Mouse (Mus musculus): ENCODE measurements around the gene Olfr690. TPM values are rescaled to one million over a fixed set of nuclear protein-coding genes. Genes with fewer than 3 reads are reported as not detected.

Gene Olfr690
- total RNA-seq, 2 experiments from 2014 or later = 0.44 to 1.0 TPM

DNA sequence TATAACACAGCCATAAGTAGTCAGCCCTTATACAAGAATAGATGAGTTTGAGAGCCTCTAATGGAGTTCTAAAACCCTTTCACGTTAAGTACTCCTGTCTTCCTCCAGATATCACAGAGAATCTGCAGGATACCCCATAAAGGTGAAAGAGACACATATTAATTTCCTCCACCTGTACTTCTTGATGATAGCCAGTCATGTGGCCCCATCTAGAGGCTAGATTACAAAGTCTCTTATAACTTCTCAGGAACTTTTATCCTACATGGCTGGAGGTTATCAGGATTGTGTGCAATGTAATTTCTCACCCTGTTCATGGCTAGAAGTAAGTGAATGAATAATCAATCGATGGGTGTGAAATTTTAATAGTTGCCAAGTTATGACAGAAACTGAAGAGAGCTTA lies 8.6 kb downstream of the Olfr690 start:
- peak; percentile 50 for TF ChIP-seq CTCF (conservative IDR thresholded peaks at IDR 0.05)
- H3K27ac ChIP-seq = no peak overlapping the region
- H3K4me3 ChIP-seq = no peak overlapping the region
- no peak for DNase-seq (ENCODE audit: low spot score in 2 of 2)

DNA sequence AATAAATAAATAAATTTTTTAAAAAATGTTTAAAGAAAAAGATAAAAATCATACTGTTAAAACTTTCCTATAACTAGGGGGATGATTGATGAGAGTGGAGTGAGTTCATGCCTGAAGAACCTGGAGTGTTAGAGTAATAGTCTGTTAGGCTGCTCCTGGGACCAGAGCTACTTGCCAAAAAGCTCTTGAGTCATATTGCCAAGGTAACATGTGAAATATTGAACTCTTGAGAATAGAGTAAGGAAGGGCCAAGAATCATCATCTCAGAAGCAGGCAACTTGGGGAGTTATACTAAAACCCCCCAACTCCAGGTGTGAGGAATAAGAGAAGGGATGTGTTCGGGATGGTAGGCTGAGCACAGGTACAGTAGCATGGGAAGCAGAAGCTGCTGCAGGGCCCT lies 23.0 kb downstream of the Olfr690 start, which contains the start of gene Olfr689:
TSS of gene Olfr689 (plus strand) at position 301 of the 400 bp plus-strand sequence.
- no peak for TF ChIP-seq CTCF (conservative IDR thresholded peaks at IDR 0.05)
- no peak for DNase-seq (ENCODE audit: low spot score in 2 of 2)
- Histone ChIP-seq H3K4me3 (no peak within 1 kb of the TSS), H3K27ac (no peak within 1 kb of the TSS)

DNA sequence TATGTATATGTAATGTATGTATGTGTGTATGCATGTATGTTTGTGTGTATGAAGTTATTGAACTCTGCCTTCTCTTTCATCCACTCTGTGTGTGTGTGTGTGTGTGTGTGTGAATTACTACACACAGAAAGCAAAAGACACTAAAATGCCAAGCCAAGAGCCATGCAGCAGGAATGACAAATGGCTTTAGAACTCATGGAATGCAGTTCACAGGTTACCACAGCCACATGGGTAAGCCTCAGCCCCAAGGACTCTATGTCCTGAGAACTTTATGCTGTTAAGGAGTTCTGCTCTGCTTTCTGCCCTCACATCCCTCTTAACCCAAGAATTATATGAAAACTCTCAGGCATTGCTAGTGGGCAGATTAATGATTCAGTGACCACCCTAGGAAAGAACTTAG lies 43.9 kb downstream of the Olfr690 start:
- DNase-seq (ENCODE audit: low spot score in 2 of 2) = no peak
- no peak for TF ChIP-seq CTCF (conservative IDR thresholded peaks at IDR 0.05)
- no peak overlapping the region for H3K27ac ChIP-seq
- H3K4me3 ChIP-seq = no peak overlapping the region

DNA sequence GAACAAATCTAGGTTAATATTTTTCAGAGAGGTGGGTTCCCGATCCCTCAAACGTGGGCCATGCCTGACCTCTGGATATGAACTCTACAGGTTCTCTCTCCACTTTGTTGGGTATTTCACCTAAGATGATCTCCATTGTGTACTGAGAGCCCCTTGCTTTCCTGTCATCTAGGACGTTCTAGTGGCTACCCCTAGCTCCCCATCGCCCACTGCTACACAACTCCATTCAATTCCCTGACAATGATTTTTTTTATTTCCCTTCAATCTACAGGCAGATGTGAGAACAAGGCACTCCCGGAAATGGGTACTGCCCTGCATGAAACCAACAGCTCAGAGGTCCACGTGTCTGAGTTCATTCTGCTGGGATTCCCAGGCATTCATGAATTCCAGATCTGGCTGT lies 46.1 kb downstream of the Olfr690 start, which contains the start of gene Olfr688:
TSS of gene Olfr688 (plus strand) at position 301 of the 400 bp plus-strand sequence.
- H3K4me3 ChIP-seq = no peak within 1 kb of the TSS
- TF ChIP-seq CTCF (conservative IDR thresholded peaks at IDR 0.05) = no peak
- no peak within 1 kb of the TSS for H3K27ac ChIP-seq
- DNase-seq (ENCODE audit: low spot score in 2 of 2) = no peak

Other genes with a start within 250 kb of the Olfr690 start
- gene Olfr680-ps1, start 241.3 kb downstream of the Olfr690 start, total RNA-seq (2021) = not detected
- not detected for gene Olfr681, start 217.3 kb downstream of the Olfr690 start, total RNA-seq (2021)
- under 1 TPM in 1 of 2 experiments, not detected in 1; 0.25 TPM for gene Olfr683, start 187.1 kb downstream of the Olfr690 start, total RNA-seq (2021)
- not detected for gene Olfr684, start 170.5 kb downstream of the Olfr690 start, total RNA-seq (2021)
- gene Olfr685, start 148.1 kb downstream of the Olfr690 start, total RNA-seq (2021) = not detected
- not detected for gene Olfr686, start 126.6 kb downstream of the Olfr690 start, total RNA-seq (2021)
- not detected for gene Olfr688, start 46.0 kb downstream of the Olfr690 start, total RNA-seq (2021)
- not detected for gene Olfr689, start 22.9 kb downstream of the Olfr690 start, total RNA-seq (2021)
- gene Olfr691, start 8.2 kb upstream of the Olfr690 start, total RNA-seq (2021) = under 1 TPM; 0.61 to 0.74 TPM
- not detected for gene Olfr692, start 34.1 kb upstream of the Olfr690 start, total RNA-seq (2021)
- not detected for gene Gm5901, start 40.9 kb upstream of the Olfr690 start, total RNA-seq (2021)
- gene Fam160a2, start 66.0 kb upstream of the Olfr690 start, total RNA-seq (2021) = 10 to 100 TPM; 59.7 to 66.1 TPM
- gene Cnga4, start 70.5 kb upstream of the Olfr690 start, total RNA-seq (2021) = under 1 TPM; 0.69 to 0.90 TPM
- gene Cckbr, start 91.6 kb upstream of the Olfr690 start, total RNA-seq (2021) = 1 to 10 TPM; 6.2 to 6.5 TPM
- gene Cavin3, start 148.2 kb upstream of the Olfr690 start, total RNA-seq (2021) = 10 to 100 TPM; 13.9 to 14.2 TPM
- gene Smpd1, start 220.3 kb upstream of the Olfr690 start, total RNA-seq (2021) = 10 to 100 TPM; 82.7 to 86.2 TPM
- gene Apbb1, start 247.5 kb upstream of the Olfr690 start, total RNA-seq (2021) = 100 to 1,000 TPM; 360 to 370 TPM